Mouse (Mus musculus) intestine, postnatal 0 days (tissue): ENCODE measurements at regions not wholly inside any gene's neighbourhood (a gene's known extent, or its start where the extent isn't known, plus 50 kb on each side); places are given as distances from the start of the nearest gene placed in this dataset.

Experiments
- ATAC-seq: fragments of 200-750 bp; cut with Nextera tagmentation; 2 replicates; pipeline ENCODE4 v1.8.0; 2017; ENCODE audit warnings: mild to moderate bottlenecking, moderate TSS enrichment, moderate library complexity
- H3K27ac ChIP-seq: fragments of 300-500 bp; sonication (generic); 2 replicates; pipeline ENCODE4 v1.5.1; 2014; ENCODE audit warnings: mild to moderate bottlenecking, low read depth, low read length, moderate library complexity
- H3K27me3 ChIP-seq: fragments of 300-500 bp; sonication (generic); replicated peaks from 2 replicates; pipeline ENCODE4 v1.6.1; 2014; ENCODE audit warnings: low read length, mixed read lengths; ENCODE audit not compliant: control insufficient read depth, insufficient read depth
- H3K36me3 ChIP-seq: fragments of 300-500 bp; sonication (generic); 2 replicates; pipeline ENCODE4 v1.6.1; 2014; ENCODE audit warnings: mild to moderate bottlenecking, moderate library complexity; ENCODE audit not compliant: control insufficient read depth, insufficient read depth
- H3K4me1 ChIP-seq: fragments of 300-500 bp; sonication (generic); replicated peaks from 2 replicates; pipeline ENCODE4 v1.6.1; 2014; ENCODE audit warnings: antibody characterized with exemption, low read length, mixed read lengths; ENCODE audit not compliant: control insufficient read depth, insufficient read depth
- H3K4me2 ChIP-seq: fragments of 300-500 bp; sonication (generic); replicated peaks from 2 replicates; pipeline ENCODE4 v1.6.1; 2014; ENCODE audit warnings: low read depth, mild to moderate bottlenecking, moderate library complexity
- H3K4me3 ChIP-seq: fragments of 300-500 bp; sonication (generic); 2 replicates; pipeline ENCODE4 v1.5.1; 2014; ENCODE audit warnings: low read depth, low read length
- H3K9ac ChIP-seq: fragments of 300-500 bp; sonication (generic); 2 replicates; pipeline ENCODE4 v1.6.1; 2014; ENCODE audit warnings: mild to moderate bottlenecking, low read depth, low read length
- H3K9me3 ChIP-seq: fragments of 300-500 bp; sonication (generic); 2 replicates; pipeline ENCODE4 v1.6.1; 2016; ENCODE audit warnings: mixed run types; ENCODE audit not compliant: control insufficient read depth
- CTCF ChIP-seq: sonication (generic); IDR thresholded peaks from 2 replicates; pipeline ENCODE4 v1.5.1; 2016; ENCODE audit warnings: low read depth, mild to moderate bottlenecking, control low read depth, antibody characterized with exemption, moderate library complexity
- WGBS: fragments of 180-500 bp; shearing (Covaris S2); extraction: QIAGEN DNeasy Blood & Tissue Kit; methylation state at CpG from one replicate; pipeline ENCODE4 v1.1.7; 2014; 5-methylcytosine and 5-hydroxymethylcytosine counted together

DNA sequence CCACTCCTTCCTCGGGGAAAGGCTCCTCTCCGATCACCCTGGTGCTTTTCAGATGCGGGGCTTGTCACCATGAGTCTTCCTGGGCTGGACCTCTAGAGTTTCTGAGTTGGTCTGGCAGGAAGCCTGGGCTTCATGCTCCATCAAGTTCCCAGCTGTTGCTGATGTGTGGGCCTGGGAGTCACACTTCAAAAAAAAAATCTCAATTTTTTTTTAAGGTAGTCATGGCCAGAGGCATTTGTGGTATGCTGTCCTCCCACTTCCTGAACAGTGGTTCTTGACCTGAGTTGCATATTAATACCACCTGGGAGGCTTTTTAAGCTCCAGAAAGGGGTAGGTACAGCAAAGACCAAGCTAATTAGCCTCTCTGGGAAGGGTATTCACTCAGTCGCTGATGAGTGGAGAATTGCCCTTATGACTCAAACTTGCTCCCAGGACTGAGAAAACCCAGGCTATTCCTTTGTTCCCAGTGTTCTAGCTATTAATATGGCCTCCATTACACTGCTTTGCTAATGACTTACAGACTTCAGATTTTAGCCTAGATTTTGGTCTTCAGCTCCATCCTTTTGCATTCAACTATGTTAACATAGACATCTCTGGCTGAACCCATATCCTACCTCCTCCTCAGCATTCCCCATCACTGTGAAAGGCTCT lies 52.1 kb upstream of the St8sia2 start:
- Histone ChIP-seq H3K4me2 (no peak overlapping the region), H3K27me3 (no peaks in the 10 kb centered on the region), H3K4me1 (no peaks in the 10 kb centered on the region), H3K27ac (no peak overlapping the region), H3K36me3 (no peaks in the 10 kb centered on the region), H3K9me3 (no peaks in the 10 kb centered on the region), H3K9ac (no peak overlapping the region), H3K4me3 (no peak overlapping the region)
- ATAC-seq = no peak
- TF ChIP-seq CTCF = no peak
- 65% methylated on average over 4 of the region's 4 CpGs for WGBS
